Mouse (Mus musculus) kidney, embryonic 15.5 days (tissue): Measurements from ENCODE around the gene Exoc6b. TPM values are rescaled to one million over a fixed set of nuclear protein-coding genes. Genes with fewer than 3 reads are reported as not detected.
A peak's percentile ranks its signal among the peaks of the same experiment; 100 is the strongest.
"Not testable (repeated sequence)": the region's sequence is repeated elsewhere in the genome, so short reads cannot be mapped to it uniquely, and the experiment has no call there.

Experiments used
- ATAC-seq: fragments of 200-750 bp; cut with Nextera tagmentation; replicated peaks from 2 replicates; pipeline ENCODE4 v1.8.0; 2017; ENCODE audit warnings: moderate TSS enrichment; ENCODE audit not compliant: low FRiP score
- H3K27ac ChIP-seq: fragments of 300-500 bp; sonication (generic); 2 replicates; pipeline ENCODE4 v1.5.1; 2015; ENCODE audit warnings: mild to moderate bottlenecking, inconsistent platforms
- H3K27me3 ChIP-seq: fragments of 300-500 bp; sonication (generic); 2 replicates; pipeline ENCODE4 v1.6.1; 2015; ENCODE audit warnings: inconsistent platforms
- H3K36me3 ChIP-seq: fragments of 300-500 bp; sonication (generic); 2 replicates; pipeline ENCODE4 v1.6.1; 2015; ENCODE audit warnings: inconsistent platforms
- H3K4me1 ChIP-seq: fragments of 300-500 bp; sonication (generic); 2 replicates; pipeline ENCODE4 v1.6.1; 2015; ENCODE audit warnings: inconsistent platforms
- H3K4me2 ChIP-seq: fragments of 300-500 bp; sonication (generic); 2 replicates; pipeline ENCODE4 v1.6.1; 2015; ENCODE audit warnings: moderate library complexity, mild to moderate bottlenecking, inconsistent platforms
- H3K4me3 ChIP-seq: fragments of 300-500 bp; sonication (generic); replicated peaks from 2 replicates; pipeline ENCODE4 v1.5.1; 2015; ENCODE audit warnings: mild to moderate bottlenecking, inconsistent platforms
- H3K9ac ChIP-seq: fragments of 300-500 bp; sonication (generic); 2 replicates; pipeline ENCODE4 v1.6.1; 2015; ENCODE audit warnings: mild to moderate bottlenecking, inconsistent platforms
- H3K9me3 ChIP-seq: fragments of 300-500 bp; sonication (generic); replicated peaks from 2 replicates; pipeline ENCODE4 v1.6.1; 2016; ENCODE audit warnings: inconsistent platforms
- WGBS: fragments of 180-500 bp; shearing (Covaris S2); methylation state at CpG from one replicate; pipeline ENCODE4 v1.1.7; 2015; ENCODE audit warnings: mixed read lengths; 5-methylcytosine and 5-hydroxymethylcytosine counted together
- polyA plus RNA-seq: library from polyadenylated mRNA; unstranded; fragments of >200 nt; fragmentation: Nextera tagmentation; extraction: Ambion mirVana; gene quantifications from 2 replicates; pipeline ENCODE4 v1.2.1, GENCODE M21; 2015

Exoc6b gene
- polyA plus RNA-seq, result 27.7 and 28.4 TPM in 2 replicates

DNA sequence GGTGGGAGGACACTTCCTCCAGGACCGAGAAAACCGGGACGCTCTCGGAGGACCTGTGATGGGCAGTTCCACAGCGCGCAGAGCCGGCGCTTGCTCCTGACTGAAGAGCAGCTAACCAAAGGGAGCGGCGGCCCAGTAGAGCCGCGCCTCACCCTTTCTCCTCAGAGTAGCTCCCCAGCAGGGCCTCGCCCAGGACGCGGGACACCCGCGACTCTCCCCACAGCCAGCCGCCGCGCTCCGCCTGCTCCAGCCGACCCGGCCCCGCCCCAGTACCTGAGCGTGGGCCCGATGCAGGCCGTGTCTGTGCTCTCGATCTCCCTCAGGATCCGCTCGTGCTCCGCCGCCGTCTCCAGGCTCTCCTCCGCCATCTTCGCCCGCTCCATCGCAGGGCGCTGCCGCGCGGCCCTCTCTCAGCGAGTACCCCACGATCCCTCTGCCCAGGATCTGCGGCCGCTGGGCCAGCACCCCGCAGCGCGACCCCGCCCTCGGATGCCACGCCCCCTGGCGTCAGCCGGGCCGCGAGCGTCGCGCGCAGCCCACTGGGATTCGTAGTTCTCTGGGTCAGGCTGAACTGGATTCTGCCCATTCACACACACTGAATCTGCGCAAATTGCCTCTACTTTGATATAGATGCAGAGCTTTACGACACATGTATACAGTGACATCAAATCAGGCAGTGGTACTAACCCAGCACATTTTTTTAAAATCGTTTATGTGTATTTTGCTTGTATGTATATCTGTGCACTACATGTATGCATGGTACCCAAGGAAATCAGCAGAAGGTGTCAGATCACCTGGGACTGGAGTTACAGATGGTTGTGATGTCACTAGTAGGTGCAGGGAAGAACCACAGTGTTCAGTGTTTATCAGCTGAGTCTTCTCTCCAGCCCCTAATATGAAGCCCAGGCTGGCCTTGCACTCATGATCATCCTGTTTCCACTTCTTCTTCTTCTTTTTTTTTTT is at the start of gene Exoc6b:
Gene Exoc6b, minus strand, starts transcription at position 491 of the 963 bp plus-strand sequence.
- Histone ChIP-seq H3K4me2 (peak within 1 kb of the TSS; percentile 69), H3K9ac (peak within 1 kb of the TSS; percentile 79), H3K27ac (peak within 1 kb of the TSS; percentile 87), H3K9me3 (no peaks in the 10 kb centered on the region), H3K36me3 (no peaks in the 10 kb centered on the region), H3K4me1 (peaks cover 9% of the 10 kb centered on the region), H3K27me3 (no peaks in the 10 kb centered on the region), H3K4me3 (peak within 1 kb of the TSS; percentile 89)
- peak; percentile 97 for ATAC-seq
- WGBS, result under 1% methylated on average over 63 of the region's 63 CpGs

DNA sequence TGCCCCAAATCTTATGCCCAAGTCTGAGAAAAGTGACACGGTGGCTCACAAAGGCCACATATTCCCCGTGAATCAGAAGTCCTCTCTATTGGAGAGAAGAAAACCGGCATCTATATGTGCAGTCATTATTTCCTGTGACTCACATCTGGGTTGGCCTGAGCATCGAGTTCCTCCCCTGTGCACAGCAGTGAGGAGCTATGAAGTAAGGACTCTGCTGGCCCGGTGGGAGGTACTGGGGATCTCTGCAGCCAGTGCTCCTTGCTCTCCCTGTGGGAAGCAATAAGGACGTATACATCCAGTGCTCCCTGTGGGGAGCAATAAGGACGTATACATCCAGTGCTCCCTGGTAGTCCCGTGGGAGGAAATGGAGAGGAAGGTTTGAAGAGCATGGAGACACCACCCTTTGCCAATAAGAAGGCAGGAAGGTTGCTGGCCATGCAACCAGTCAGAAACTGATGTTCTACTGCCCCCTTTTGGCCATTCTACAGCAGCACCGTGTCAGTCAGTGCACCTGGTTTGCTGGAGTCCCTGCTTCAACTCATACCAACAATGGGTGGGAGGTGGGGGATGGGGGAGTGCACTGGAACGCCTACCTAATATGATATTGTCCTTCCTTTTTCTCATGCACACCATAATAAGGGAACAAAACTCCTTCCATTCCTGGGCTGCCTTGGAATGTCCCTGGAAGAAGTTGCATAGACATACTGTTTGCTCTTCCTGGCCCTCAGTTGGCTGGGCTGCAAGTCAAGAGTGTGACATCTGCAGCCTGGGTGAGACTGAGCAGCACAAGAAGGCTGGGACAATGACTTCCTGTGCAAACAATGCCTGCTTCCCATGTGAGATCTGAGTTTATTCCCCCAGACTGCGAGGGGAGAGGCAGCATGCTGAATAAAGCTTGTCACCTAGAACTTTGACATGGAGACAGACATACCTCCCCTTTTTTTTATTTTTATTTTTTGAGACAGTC is 48.5 kb upstream of the Exoc6b start:
- H3K4me1 ChIP-seq, H3K9me3 ChIP-seq, H3K27ac ChIP-seq, H3K36me3 ChIP-seq, H3K9ac ChIP-seq, H3K27me3 ChIP-seq, H3K4me3 ChIP-seq, H3K4me2 ChIP-seq: not testable (repeated sequence)
- ATAC-seq, result 0 out of 2 replicates have a peak, but pooled peaks have one; percentile 46
- WGBS, result 38% methylated on average over 11 of the region's 11 CpGs

DNA sequence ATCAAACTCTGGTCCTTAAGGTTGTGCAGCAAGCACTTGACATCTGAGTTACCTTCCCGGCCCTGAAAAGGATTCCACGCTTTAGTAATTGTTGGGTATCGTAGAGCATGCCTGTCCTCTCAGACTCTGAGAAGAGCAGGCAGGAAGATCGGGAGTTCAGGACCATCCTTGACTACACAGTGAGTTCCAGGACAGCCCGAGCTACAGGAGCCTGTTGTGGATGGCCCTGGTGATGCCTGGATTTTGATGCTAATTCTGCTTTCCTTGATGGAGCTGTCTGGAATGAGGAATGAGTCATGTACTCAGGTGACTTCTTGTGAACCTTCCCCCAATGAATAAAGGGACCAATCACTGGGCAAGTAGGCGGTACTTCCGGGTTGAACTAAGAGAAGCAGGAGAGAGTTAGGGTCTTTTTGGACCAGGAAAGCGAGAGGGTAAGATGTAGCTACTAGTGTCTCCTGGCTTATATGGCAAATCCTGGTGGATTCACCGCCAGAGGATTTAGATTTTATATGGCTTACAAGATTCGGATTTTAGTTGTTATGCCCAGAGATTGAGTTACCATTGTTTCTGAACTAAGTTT is 35.8 kb upstream of the Exoc6b start:
- Histone ChIP-seq H3K27me3 (no peaks in the 10 kb centered on the region), H3K4me1 (no peaks in the 10 kb centered on the region), H3K9me3 (no peaks in the 10 kb centered on the region), H3K9ac (no peak overlapping the region), H3K27ac (no peak overlapping the region), H3K36me3 (no peaks in the 10 kb centered on the region), H3K4me3 (no peak overlapping the region), H3K4me2 (no peak overlapping the region)
- 88% methylated on average over 10 of the region's 10 CpGs for WGBS
- no peak for ATAC-seq

DNA sequence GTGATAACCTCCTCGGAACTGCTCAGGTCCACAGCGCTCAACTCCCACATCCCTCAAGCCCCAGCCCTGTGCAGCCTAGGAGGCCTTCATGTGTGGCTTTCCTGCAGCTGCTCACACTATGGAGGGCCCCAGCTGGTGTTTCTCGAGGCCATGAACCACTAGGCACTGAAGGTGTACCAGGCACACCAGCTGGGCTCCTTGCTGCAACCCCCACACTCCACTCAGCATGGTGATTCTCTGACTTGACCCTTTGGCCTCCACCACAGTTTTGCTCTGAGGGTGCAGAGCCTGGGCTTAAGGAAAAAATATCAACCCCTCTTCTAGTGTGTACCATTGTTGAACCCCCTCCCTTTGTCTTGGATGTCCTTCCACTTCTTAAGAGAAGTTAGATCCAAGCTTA is 34.0 kb upstream of the Exoc6b start:
- WGBS, result 89% methylated on average over 3 of the region's 3 CpGs
- no peak overlapping the region for H3K27ac ChIP-seq
- no peaks in the 10 kb centered on the region for H3K4me1 ChIP-seq
- H3K27me3 ChIP-seq, result no peaks in the 10 kb centered on the region
- H3K9me3 ChIP-seq, result no peaks in the 10 kb centered on the region
- no peak overlapping the region for H3K4me3 ChIP-seq
- no peak overlapping the region for H3K9ac ChIP-seq
- no peaks in the 10 kb centered on the region for H3K36me3 ChIP-seq
- ATAC-seq, result no peak
- no peak overlapping the region for H3K4me2 ChIP-seq

DNA sequence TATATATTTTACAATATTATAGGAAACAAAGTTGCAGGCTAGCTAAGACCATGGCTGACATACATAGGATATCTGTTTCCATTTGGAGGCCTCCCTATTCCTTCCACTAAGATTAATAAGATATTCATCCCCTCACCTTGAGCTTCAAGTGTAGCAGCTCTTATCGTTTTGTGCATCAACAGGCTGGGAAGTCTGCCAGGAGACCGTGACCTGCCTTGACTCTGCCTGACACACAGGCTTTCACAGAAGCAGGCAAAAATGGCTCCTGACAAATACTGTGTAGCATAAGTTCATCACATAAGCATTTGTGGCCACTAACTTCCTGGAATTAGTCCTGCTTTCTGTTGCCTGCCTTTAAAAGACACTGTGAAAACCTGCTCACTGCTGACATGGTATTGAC is 27.1 kb upstream of the Exoc6b start:
- Histone ChIP-seq H3K9me3 (no peaks in the 10 kb centered on the region), H3K4me1 (no peaks in the 10 kb centered on the region), H3K4me3 (no peak overlapping the region), H3K9ac (no peak overlapping the region), H3K4me2 (no peak overlapping the region), H3K27me3 (no peaks in the 10 kb centered on the region), H3K36me3 (no peaks in the 10 kb centered on the region), H3K27ac (no peak overlapping the region)
- WGBS, result 47% methylated on average over 2 of the region's 2 CpGs
- no peak for ATAC-seq

DNA sequence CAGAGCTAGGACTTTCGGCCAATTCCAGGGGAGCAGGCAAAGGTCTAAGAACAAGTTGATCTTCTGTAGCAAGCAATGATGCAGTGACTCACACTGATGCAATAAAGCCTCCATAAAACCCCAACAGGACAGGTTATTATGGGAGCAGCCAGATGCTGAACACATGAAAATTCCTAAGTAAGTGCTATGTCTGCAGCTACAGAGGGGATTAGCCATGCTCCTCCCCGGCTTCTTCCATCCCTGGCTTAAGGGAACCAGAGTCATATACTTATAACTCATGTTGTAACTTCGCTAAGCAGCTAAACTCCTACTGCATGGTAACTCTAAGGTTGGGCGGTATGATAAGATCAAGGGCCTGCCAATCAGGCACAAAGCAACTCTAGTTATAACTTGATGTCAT is 18.1 kb upstream of the Exoc6b start:
- Histone ChIP-seq H3K27ac (no peak overlapping the region), H3K9ac (no peak overlapping the region), H3K9me3 (no peaks in the 10 kb centered on the region), H3K36me3 (no peaks in the 10 kb centered on the region), H3K4me1 (no peaks in the 10 kb centered on the region), H3K4me3 (no peak overlapping the region), H3K27me3 (no peaks in the 10 kb centered on the region), H3K4me2 (no peak overlapping the region)
- 79% methylated on average over 4 of the region's 4 CpGs for WGBS
- ATAC-seq, result no peak

DNA sequence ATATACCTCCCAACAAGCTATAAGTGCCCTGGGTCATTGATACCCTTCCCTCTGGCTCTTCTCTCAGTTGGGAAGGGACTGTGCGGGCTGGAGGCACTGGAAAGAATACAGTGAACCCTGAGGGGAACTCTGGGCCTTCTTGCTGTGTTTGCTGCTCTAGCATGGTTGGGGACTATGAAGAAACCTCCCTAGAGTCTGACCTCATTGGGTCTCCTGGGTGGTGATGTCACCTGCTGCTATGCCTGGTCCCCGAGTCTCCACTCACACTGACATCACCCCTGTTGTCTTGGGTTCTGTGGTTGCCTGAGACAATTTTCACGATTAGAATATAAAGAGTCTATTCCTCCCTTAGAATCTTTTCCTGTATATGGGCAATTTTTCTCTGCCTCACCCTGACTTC is 17.3 kb upstream of the Exoc6b start:
- Histone ChIP-seq H3K9ac (no peak overlapping the region), H3K27ac (no peak overlapping the region), H3K9me3 (no peaks in the 10 kb centered on the region), H3K4me3 (no peak overlapping the region), H3K4me1 (no peaks in the 10 kb centered on the region), H3K4me2 (no peak overlapping the region), H3K36me3 (no peaks in the 10 kb centered on the region), H3K27me3 (no peaks in the 10 kb centered on the region)
- no peak for ATAC-seq
- WGBS, result 61% methylated on average over 3 of the region's 3 CpGs

DNA sequence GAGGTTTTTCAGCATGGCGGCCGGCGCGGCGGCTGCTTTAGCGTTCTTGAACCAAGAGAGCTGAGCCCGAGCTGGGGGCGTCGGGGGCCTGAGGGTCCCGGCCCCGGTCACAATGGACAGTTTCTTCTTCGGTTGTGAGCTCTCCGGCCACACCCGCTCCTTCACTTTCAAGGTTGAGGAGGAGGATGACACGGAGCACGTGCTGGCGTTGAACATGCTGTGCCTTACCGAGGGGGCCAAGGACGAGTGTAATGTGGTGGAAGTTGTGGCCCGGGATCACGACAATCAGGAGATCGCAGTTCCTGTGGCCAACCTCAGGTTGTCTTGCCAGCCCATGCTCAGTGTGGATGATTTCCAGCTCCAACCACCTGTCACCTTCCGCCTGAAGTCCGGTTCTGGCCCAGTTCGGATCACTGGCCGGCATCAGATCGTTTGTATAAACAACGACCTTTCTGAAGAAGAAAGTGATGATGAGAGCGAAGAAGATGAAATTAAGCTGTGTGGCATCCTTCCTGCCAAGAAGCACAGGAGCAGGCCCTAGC is 6.9 kb upstream of the Exoc6b start:
- not testable (repeated sequence) for H3K4me3 ChIP-seq, ATAC-seq, H3K4me2 ChIP-seq, H3K4me1 ChIP-seq, H3K27ac ChIP-seq, H3K36me3 ChIP-seq, H3K27me3 ChIP-seq, H3K9me3 ChIP-seq, H3K9ac ChIP-seq
- WGBS, result 89% methylated on average over 29 of the region's 29 CpGs

DNA sequence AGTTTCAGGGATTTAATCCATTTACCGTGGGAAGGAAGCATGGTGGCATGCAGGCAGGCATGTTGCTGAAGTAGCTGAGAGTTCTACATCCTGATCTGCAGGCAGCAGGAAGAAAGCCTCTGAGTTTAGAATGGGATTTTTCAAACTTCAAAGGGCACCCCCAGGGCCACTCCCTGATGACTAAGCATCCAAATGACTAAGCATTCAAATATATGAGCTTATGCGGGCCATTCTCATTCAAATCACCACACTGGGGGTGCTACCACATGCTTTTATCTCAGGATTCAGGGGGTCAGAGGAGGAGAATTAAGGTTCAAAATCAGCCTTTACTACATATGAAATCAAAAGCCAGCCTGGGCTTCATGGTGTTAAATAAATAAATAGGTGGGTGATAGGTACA is 5.7 kb upstream of the Exoc6b start:
- H3K27me3 ChIP-seq, result no peaks in the 10 kb centered on the region
- H3K4me2 ChIP-seq, result no peak overlapping the region
- H3K9ac ChIP-seq, result no peak overlapping the region
- ATAC-seq, result no peak
- H3K27ac ChIP-seq, result no peak overlapping the region
- H3K4me3 ChIP-seq, result no peak overlapping the region
- H3K9me3 ChIP-seq, result no peaks in the 10 kb centered on the region
- no peaks in the 10 kb centered on the region for H3K4me1 ChIP-seq
- 24% methylated on average over 2 of the region's 2 CpGs for WGBS
- no peaks in the 10 kb centered on the region for H3K36me3 ChIP-seq

DNA sequence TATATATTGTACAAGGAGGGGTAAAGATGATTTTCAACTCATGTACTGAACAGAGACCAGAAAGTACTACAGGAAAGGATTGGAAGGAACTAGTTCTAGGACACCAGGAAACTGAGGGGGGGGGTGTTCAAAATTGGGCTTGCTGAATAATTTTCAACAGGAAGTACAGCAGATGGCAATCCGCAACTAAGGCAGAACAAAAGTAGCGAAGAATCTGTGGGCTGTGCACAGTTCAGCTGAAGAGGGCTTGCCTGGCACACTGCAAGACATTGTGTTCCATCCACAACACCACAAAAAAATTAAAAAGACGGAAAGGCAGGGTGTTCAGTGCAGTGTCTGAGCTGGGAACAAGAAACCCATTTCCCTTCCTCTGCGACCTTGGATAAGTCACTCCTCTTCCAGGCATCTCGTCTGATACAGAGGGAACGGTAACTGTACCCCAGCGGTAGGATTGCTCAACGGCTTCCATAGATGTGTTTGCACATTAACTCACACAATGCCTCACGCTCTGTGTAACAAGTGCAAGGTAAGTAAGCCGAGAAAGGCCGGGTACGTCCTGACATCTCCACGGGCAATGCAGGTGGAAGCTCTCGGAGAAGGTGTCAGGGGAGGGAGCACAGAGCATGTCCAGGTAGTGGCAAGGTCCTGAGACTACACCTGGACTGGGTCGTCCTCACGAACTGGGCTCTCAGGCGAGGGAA is 841 bp downstream of the Exoc6b start:
- ATAC-seq, result peak; percentile 26; the same call in 1 of the 2 replicates
- Histone ChIP-seq H3K4me1 (peaks cover 9% of the 10 kb centered on the region), H3K9me3 (no peaks in the 10 kb centered on the region), H3K27me3 (no peaks in the 10 kb centered on the region), H3K9ac (peak overlapping the region; percentile 79), H3K4me3 (peak overlapping the region; percentile 89), H3K4me2 (peak overlapping the region; percentile 69), H3K36me3 (no peaks in the 10 kb centered on the region), H3K27ac (peak overlapping the region; percentile 87)
- 4% methylated on average over 17 of the region's 17 CpGs for WGBS

DNA sequence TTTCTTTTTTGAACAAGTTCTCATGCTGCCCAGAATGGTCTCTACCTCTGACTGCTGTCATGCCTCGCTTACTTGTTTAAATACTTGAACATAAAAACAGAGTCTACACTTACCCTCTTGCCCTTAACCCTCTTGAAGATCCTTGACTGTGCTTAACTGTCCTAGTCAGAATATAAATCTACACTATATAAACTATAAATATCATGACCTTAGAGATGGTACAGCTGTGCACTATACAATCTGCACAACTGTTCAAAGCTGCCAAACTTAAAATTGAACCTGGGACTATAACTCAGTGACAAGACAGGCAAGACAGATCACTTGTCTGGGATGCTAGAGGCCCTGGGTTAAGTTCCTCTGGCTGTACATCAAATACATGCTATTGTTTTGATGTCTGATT is 11.7 kb downstream of the Exoc6b start:
- no peaks in the 10 kb centered on the region for H3K36me3 ChIP-seq
- H3K4me3 ChIP-seq, result no peak overlapping the region
- no peak overlapping the region for H3K9ac ChIP-seq
- no peak overlapping the region for H3K27ac ChIP-seq
- no peaks in the 10 kb centered on the region for H3K27me3 ChIP-seq
- 0 out of 2 replicates have a peak, but pooled peaks cover 2% of the 10 kb centered on the region for H3K4me1 ChIP-seq
- WGBS, result 19% methylated on average over 1 of the region's 1 CpGs
- no peaks in the 10 kb centered on the region for H3K9me3 ChIP-seq
- no peak; the same call in 1 of the 2 replicates for ATAC-seq
- no peak overlapping the region for H3K4me2 ChIP-seq
